In the genomic region with DNA sequence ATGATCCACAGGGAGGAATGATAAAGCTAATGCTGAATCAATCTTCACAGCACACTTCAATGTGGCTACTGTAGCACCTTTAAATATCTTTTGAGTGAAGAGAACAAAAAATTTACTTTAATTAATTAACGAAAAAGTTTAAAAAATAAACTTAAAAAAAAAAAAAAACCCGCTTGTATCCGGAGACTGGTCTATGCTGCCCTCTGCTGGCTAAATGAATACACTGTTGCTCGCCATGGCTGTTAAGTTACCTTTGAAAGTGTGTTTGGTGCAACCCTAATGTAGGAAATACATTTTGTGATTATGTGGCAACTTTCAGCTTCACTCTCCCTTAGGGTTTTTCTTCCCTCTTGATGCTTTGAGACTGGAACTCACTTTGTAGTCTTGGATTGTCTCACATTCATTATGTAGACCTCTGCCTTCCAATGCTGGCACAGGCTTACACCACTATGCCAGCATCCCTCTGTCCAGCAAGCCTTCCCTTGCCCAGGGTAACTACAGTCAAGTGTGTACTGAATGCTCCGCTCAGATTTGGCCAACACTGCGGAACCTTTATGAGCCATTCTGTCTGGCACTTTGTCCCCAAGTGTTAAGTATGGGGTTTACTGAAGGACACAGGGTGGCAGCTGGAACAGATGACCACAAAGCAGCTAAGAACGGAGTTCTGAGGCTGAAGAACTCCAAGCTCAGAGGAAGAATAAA, we compare ENCODE assay signal across 8 mouse cellular contexts. TPM values are rescaled to one million over a fixed set of nuclear protein-coding genes. Genes with fewer than 3 reads are reported as not detected.
DNase-seq lines count a peak whose midpoint lies in the region; TF ChIP-seq lines count a peak whose summit lies in the region.

No protein-coding gene starts in this region.

- H3K4me3 ChIP-seq in kidney, adult 2 months (ENCODE audit: insufficient read depth, low read depth, low read length), result no peak overlapping the region
- 0 out of 4 replicates have a peak overlapping the region, but pooled peaks of 1 of the 2 experiments have one; percentile 37 for H3K4me3 ChIP-seq in MEL (ENCODE audit: control insufficient read depth in 1 of 2, insufficient read depth in 1 of 2, low read depth in 2 of 2, low read length in 2 of 2)
- no peak overlapping the region for H3K4me3 ChIP-seq in cortical plate, adult 2 months (ENCODE audit: insufficient read depth, low read length)

- H3K27ac ChIP-seq in kidney, adult 2 months (ENCODE audit: insufficient read depth, low read depth, low read length), result no peak overlapping the region
- H3K27ac ChIP-seq in MEL (ENCODE audit: control insufficient read depth, low read depth, low read length), result no peak overlapping the region
- no peak overlapping the region for H3K27ac ChIP-seq in cortical plate, adult 2 months (ENCODE audit: insufficient read depth, low read length)

- TF ChIP-seq EP300 in MEL (IDR thresholded peaks at IDR 0.05; ENCODE audit: low read depth in 1 of 2, low read length in 2 of 2), result no peak

- no peak for TF ChIP-seq POLR2A in kidney, adult 2 months (IDR thresholded peaks at IDR 0.05; ENCODE audit: low read depth, low read length)
- no peak for TF ChIP-seq POLR2A in MEL (IDR thresholded peaks at IDR 0.05; ENCODE audit: control insufficient read depth in 1 of 2, insufficient read depth in 1 of 2, low read depth in 1 of 2, low read length in 2 of 2, poor library complexity in 1 of 2)
- TF ChIP-seq POLR2A in cortical plate, adult 2 months (IDR thresholded peaks at IDR 0.05; ENCODE audit: extremely low read depth, insufficient read depth, low read length), result no peak

- H3K36me3 ChIP-seq in kidney, adult 2 months (ENCODE audit: control insufficient read depth, insufficient read depth, low read length), result no peaks in the 10 kb centered on the region
- no peaks in the 10 kb centered on the region for H3K36me3 ChIP-seq in MEL (ENCODE audit: control insufficient read depth in 1 of 2, insufficient read depth in 2 of 2, low read length in 2 of 2)

- H3K27me3 ChIP-seq in kidney, adult 2 months (replicated peaks; ENCODE audit: control insufficient read depth, insufficient read depth, low read length), result no peaks in the 10 kb centered on the region
- no peaks in the 10 kb centered on the region for H3K27me3 ChIP-seq in MEL (ENCODE audit: control insufficient read depth in 1 of 2, insufficient read depth in 2 of 2, low read length in 2 of 2)

- TF ChIP-seq CTCF in kidney, adult 2 months (conservative IDR thresholded peaks at IDR 0.05; ENCODE audit: insufficient read depth, insufficient read length, low read depth, low read length), result peak; percentile 53
- peak; percentile 78 to 80 (median 79) for TF ChIP-seq CTCF in MEL (IDR thresholded peaks at IDR 0.05 in 2 of 3, conservative IDR thresholded peaks at IDR 0.05 in 1 of 3; ENCODE audit: control insufficient read depth in 1 of 3, insufficient read depth in 1 of 3, low read depth in 2 of 3, low read length in 3 of 3, poor library complexity in 1 of 3, severe bottlenecking in 1 of 3)
- TF ChIP-seq CTCF in cortical plate, adult 2 months (IDR thresholded peaks at IDR 0.05; ENCODE audit: extremely low read depth, insufficient read depth, low read length), result peak; percentile 73

- H3K9ac ChIP-seq in MEL (ENCODE audit: control insufficient read depth, low read depth, low read length, poor library complexity, severe bottlenecking), result 0 out of 2 replicates have a peak overlapping the region, but pooled peaks have one; percentile 28

- no peaks in the 10 kb centered on the region for H3K9me3 ChIP-seq in MEL (replicated peaks; ENCODE audit: insufficient read depth, low read length)

- TF ChIP-seq RAD21 in MEL (IDR thresholded peaks at IDR 0.05; ENCODE audit: low read depth, low read length), result peak; percentile 78

- WGBS in kidney, adult 2 months, result 18% methylated on average over 7 of the region's 7 CpGs

- peak; percentile 68 for DNase-seq in kidney, adult 2 months
- DNase-seq in kidney, adult 11 months, result no peak
- DNase-seq in CD4-positive, CD25-positive, alpha-beta regulatory T cell, adult 2 months (ENCODE audit: low read depth, low spot score), result peak; percentile 91
- DNase-seq in MEL (ENCODE audit: low read depth, low spot score), result peak; percentile 83
- peak; percentile 75 to 79 for DNase-seq in kidney, postnatal 4 days
- peak; percentile 79 for DNase-seq in retina, embryonic 14.5 days (ENCODE audit: low spot score)
- no peak for DNase-seq in urinary bladder, adult 18-20 months (ENCODE audit: low spot score in 2 of 2)

- H3K4me1 ChIP-seq in kidney, adult 2 months (ENCODE audit: control insufficient read depth, insufficient read depth, low read length), result peaks cover 14% of the 10 kb centered on the region
- H3K4me1 ChIP-seq in MEL (ENCODE audit: control insufficient read depth in 1 of 2, insufficient read depth in 2 of 2, low read length in 2 of 2), result peaks cover 0 to 3% of the 10 kb centered on the region in 2 experiments; a peak in 1 of 4 replicates
- peaks cover 3% of the 10 kb centered on the region for H3K4me1 ChIP-seq in cortical plate, adult 2 months (ENCODE audit: control insufficient read depth, insufficient read depth, low read length)

- peaks cover 1% of the 10 kb centered on the region; the same call in 1 of the 2 replicates for H3K79me2 ChIP-seq in MEL (ENCODE audit: control insufficient read depth, insufficient read depth, low read length, poor library complexity)

TF ChIP-seq in MEL, 35 proteins besides CTCF, POLR2A, EP300 and RAD21:
- TF ChIP-seq TCF12 (IDR thresholded peaks at IDR 0.05; ENCODE audit: low read depth, low read length) (no peak), SMC3 (IDR thresholded peaks at IDR 0.05; ENCODE audit: low read depth, low read length) (peak; percentile 62), ZNF384 (IDR thresholded peaks at IDR 0.05; ENCODE audit: low read depth, low read length) (peak; percentile 100), MAFK (IDR thresholded peaks at IDR 0.05; ENCODE audit: borderline replicate concordance, low read depth, low read length) (no peak), ZC3H11A (IDR thresholded peaks at IDR 0.05; ENCODE audit: low read depth, low read length) (peak; percentile 55; the same call in 1 of the 2 replicates), CHD2 (IDR thresholded peaks at IDR 0.05; ENCODE audit: low read length) (no peak), UBTF (IDR thresholded peaks at IDR 0.05; ENCODE audit: borderline replicate concordance, insufficient read depth, low read depth, low read length) (no peak)

RNA-seq across cellular contexts. Expression of a gene that starts 27.7 kb away (rescaled TPM):
- polyA plus RNA-seq in kidney, adult 2 months (2012; rRNA removed), result 18.9 and 19.5 TPM in 2 replicates
- 12.0 and 13.6 TPM in 2 replicates for total RNA-seq in MEL (2012; rRNA removed)
- polyA plus RNA-seq in MEL (2012; ENCODE audit: insufficient read depth in 1 of 2, insufficient read length in 2 of 2, low read depth in 1 of 2, low replicate concordance in 2 of 2, missing spikeins in 1 of 2), result 10 to 100 TPM in 1 of 2 experiments, not detected in 1; 13.2 TPM
- 69.2 and 80.3 TPM in 2 replicates for polyA plus RNA-seq in cortical plate, adult 2 months (2012; rRNA removed)

Comparison
In these comparisons a context has a peak if more than half of its experiments do, and no peak if none do; other contexts are left out.
1. DNase-seq: peak in kidney, adult 2 months (single experiment), CD4-positive, CD25-positive, alpha-beta regulatory T cell, adult 2 months (single experiment), MEL (single experiment), kidney, postnatal 4 days (2 of 2) and retina, embryonic 14.5 days (single experiment); none in kidney, adult 11 months (single experiment) and urinary bladder, adult 18-20 months (0 of 2).
2. Peak in every context shown above with its lines, with median percentiles within 50 percentile points of each other: CTCF ChIP-seq.